In genomic region chr4:82349006-82349405, GRCm38 (mm10) we compare ENCODE assay signal across 15 mouse cellular contexts.
"Had no signal": no experiment of that assay in that cellular context is flagged by ENCODE, and none has a peak within 500 bp of the region (broad histone marks: within the 10 kb centered on the region; RNA-seq: fewer than 3 reads in every experiment).

No protein-coding gene starts in this region.

- H3K9ac ChIP-seq: neural tube, embryonic 15.5 days; stomach, embryonic 15.5 days had no signal

- H3K9me3 ChIP-seq: neural tube, embryonic 15.5 days; stomach, embryonic 15.5 days had no signal

- H3K27me3 ChIP-seq: neural tube, embryonic 15.5 days; stomach, embryonic 15.5 days had no signal

- H3K4me2 ChIP-seq: neural tube, embryonic 15.5 days; stomach, embryonic 15.5 days had no signal

- DNase-seq: retina, postnatal 1 day; right cerebral cortex, adult 18-20 months; right cerebral cortex, postnatal 14 days; right cerebral cortex, postnatal 25 days; right cerebral cortex, postnatal 4 days; spleen, adult 18-20 months; thymus, adult 18-20 months; thymus, adult 2 months; thymus, postnatal 14 days; thymus, postnatal 25 days; thymus, postnatal 36 days; thymus, postnatal 4 days had no signal

- H3K4me3 ChIP-seq: neural tube, embryonic 15.5 days; stomach, embryonic 15.5 days had no signal

- H3K27ac ChIP-seq: neural tube, embryonic 15.5 days; stomach, embryonic 15.5 days; stomach, postnatal 0 days had no signal
